Mouse (Mus musculus) brain, embryonic 14.5 days (tissue): ENCODE measurements around the gene Akt2.

Experiments used
- CTCF ChIP-seq: fragments of 200-500 bp; IDR thresholded peaks from 2 replicates; pipeline ENCODE4 v1.5.1; 2012; ENCODE audit warnings: inconsistent platforms, mild to moderate bottlenecking, moderate library complexity, borderline replicate concordance; ENCODE audit not compliant: insufficient read depth, insufficient read length; ENCODE audit errors: extremely low read depth
- POLR2A ChIP-seq: fragments of 200-500 bp; IDR thresholded peaks from 2 replicates; pipeline ENCODE4 v1.6.1; 2012; ENCODE audit warnings: mild to moderate bottlenecking, inconsistent platforms, borderline replicate concordance; ENCODE audit not compliant: poor library complexity, insufficient read depth, insufficient read length, severe bottlenecking; ENCODE audit errors: extremely low read depth

GRCm38 (mm10) chr7:27598053-27598452 is 6.7 kb downstream of the Akt2 start:
- no peak for TF ChIP-seq CTCF
- TF ChIP-seq POLR2A, result no peak
